Mouse (Mus musculus) adrenal gland, postnatal 10 days (tissue): ENCODE data around the gene Zfp65. TPM values are rescaled to one million over a fixed set of nuclear protein-coding genes. Genes with fewer than 3 reads are reported as not detected.
A peak's percentile ranks its signal among the peaks of the same experiment; 100 is the strongest.
"Not testable (repeated sequence)": the region's sequence is repeated elsewhere in the genome, so short reads cannot be mapped to it uniquely, and the experiment has no call there.

Source experiments
- DNase-seq: peaks from one replicate; pipeline ENCODE4 v3.0.0; 2021; ENCODE audit warnings: mixed read lengths
- long read RNA-seq, 2 experiments: library from polyadenylated mRNA; stranded (forward); transcript quantifications; one replicate each; pipeline ENCODE4 v2.0.0; 2021
- total RNA-seq, 2 experiments: library from RNA; stranded (reverse); gene quantifications; 2 replicates each; pipeline ENCODE4 v1.2.3; 2021

Zfp65 gene
- 10 to 100 TPM in 1 of 2 experiments, 1 to 10 TPM in 1; 8.9 to 11.7 TPM for total RNA-seq
- long read RNA-seq, experiment 1, partial matches to known transcripts: 1 of 3 reads
- long read RNA-seq, experiment 1, other reads (novel, unspliced or antisense): 0 of 3 reads
- long read RNA-seq, experiment 2: 0 reads

- peak; percentile 62 for DNase-seq
These were observed at the start of gene Zfp65 for GRCm38 (mm10) chr13:67728641-67729318. Gene Zfp65, minus strand, starts transcription at chr13:67729173.

GRCm38 (mm10) chr13:67763031-67763768 is 34.2 kb upstream of the Zfp65 start:
- DNase-seq: no peak

- no peak for DNase-seq
These were observed 31.0 kb upstream of the Zfp65 start for GRCm38 (mm10) chr13:67759966-67760365.

GRCm38 (mm10) chr13:67755761-67756160 is 26.8 kb upstream of the Zfp65 start:
- no peak for DNase-seq

GRCm38 (mm10) chr13:67754333-67755306 is 25.6 kb upstream of the Zfp65 start, which contains the start of gene Zfp85:
Gene Zfp85, minus strand, starts transcription at chr13:67755228.
- peak; percentile 80 for DNase-seq

- no peak for DNase-seq
These were observed 14.9 kb upstream of the Zfp65 start for GRCm38 (mm10) chr13:67743896-67744295.

- no peak for DNase-seq
These were observed 14.0 kb upstream of the Zfp65 start for GRCm38 (mm10) chr13:67742941-67743340.

- DNase-seq: not testable (repeated sequence)
These were observed 5.4 kb upstream of the Zfp65 start for GRCm38 (mm10) chr13:67734391-67734790.

- DNase-seq: peak; percentile 46
These were observed 468 bp upstream of the Zfp65 start for GRCm38 (mm10) chr13:67729441-67729840.

GRCm38 (mm10) chr13:67728106-67728505 is 867 bp downstream of the Zfp65 start:
- DNase-seq: no peak

GRCm38 (mm10) chr13:67725331-67725730 is 3.6 kb downstream of the Zfp65 start:
- DNase-seq: not testable (repeated sequence)

GRCm38 (mm10) chr13:67723848-67724479 is 5.0 kb downstream of the Zfp65 start:
- peak; percentile 92 for DNase-seq

- DNase-seq: no peak
These were observed 42.0 kb downstream of the Zfp65 start, which contains the start of gene Zfp738 for GRCm38 (mm10) chr13:67686971-67687370. Gene Zfp738, minus strand, starts transcription at chr13:67687071.

GRCm38 (mm10) chr13:67683841-67684240 is 45.1 kb downstream of the Zfp65 start:
- not testable (repeated sequence) for DNase-seq

- DNase-seq: peak; percentile 91
These were observed 45.8 kb downstream of the Zfp65 start for GRCm38 (mm10) chr13:67682959-67683735.

- no peak for DNase-seq
These were observed 54.1 kb downstream of the Zfp65 start for GRCm38 (mm10) chr13:67674902-67675301.
